Mouse (Mus musculus): Measurements from ENCODE around the gene Map2.

The Map2 gene

GRCm38 (mm10) chr1:66175041-66175665 is at the start of gene Map2:
TSS of gene Map2 (plus strand) at chr1:66175273.
- DNase-seq (ENCODE audit: low read depth): no peak

GRCm38 (mm10) chr1:66133014-66133413 is 42.1 kb upstream of the Map2 start:
- DNase-seq (ENCODE audit: low read depth): no peak

GRCm38 (mm10) chr1:66135324-66135723 is 39.7 kb upstream of the Map2 start:
- no peak for DNase-seq (ENCODE audit: low read depth)

GRCm38 (mm10) chr1:66140686-66141085 is 34.4 kb upstream of the Map2 start:
- DNase-seq (ENCODE audit: low read depth): no peak

GRCm38 (mm10) chr1:66145180-66145579 is 29.9 kb upstream of the Map2 start:
- no peak for DNase-seq (ENCODE audit: low read depth)

- no peak for DNase-seq (ENCODE audit: low read depth)
Measured at GRCm38 (mm10) chr1:66148825-66149514, 26.1 kb upstream of the Map2 start.

- peak; percentile 44 for DNase-seq (ENCODE audit: low read depth)
Measured at GRCm38 (mm10) chr1:66150806-66151205, 24.3 kb upstream of the Map2 start.

GRCm38 (mm10) chr1:66157135-66157534 is 17.9 kb upstream of the Map2 start:
- no peak for DNase-seq (ENCODE audit: low read depth)

- DNase-seq (ENCODE audit: low read depth): no peak
Measured at GRCm38 (mm10) chr1:66157589-66157988, 17.5 kb upstream of the Map2 start.

- no peak for DNase-seq (ENCODE audit: low read depth)
Measured at GRCm38 (mm10) chr1:66164648-66165047, 10.4 kb upstream of the Map2 start.

- DNase-seq (ENCODE audit: low read depth): peak; percentile 32
Measured at GRCm38 (mm10) chr1:66168722-66169121, 6.4 kb upstream of the Map2 start.

- no peak for DNase-seq (ENCODE audit: low read depth)
Measured at GRCm38 (mm10) chr1:66172127-66172526, 2.9 kb upstream of the Map2 start.

GRCm38 (mm10) chr1:66173630-66174029 is 1.4 kb upstream of the Map2 start:
- no peak for DNase-seq (ENCODE audit: low read depth)

- no peak for DNase-seq (ENCODE audit: low read depth)
Measured at GRCm38 (mm10) chr1:66176012-66176837, 1.2 kb downstream of the Map2 start.

GRCm38 (mm10) chr1:66176838-66177105 is 1.7 kb downstream of the Map2 start:
- no peak for DNase-seq (ENCODE audit: low read depth)

GRCm38 (mm10) chr1:66177489-66178170 is 2.6 kb downstream of the Map2 start:
- DNase-seq (ENCODE audit: low read depth): no peak

- no peak for DNase-seq (ENCODE audit: low read depth)
Measured at GRCm38 (mm10) chr1:66187016-66187681, 12.1 kb downstream of the Map2 start.

GRCm38 (mm10) chr1:66192401-66192800 is 17.3 kb downstream of the Map2 start:
- no peak for DNase-seq (ENCODE audit: low read depth)

GRCm38 (mm10) chr1:66192891-66193290 is 17.8 kb downstream of the Map2 start:
- no peak for DNase-seq (ENCODE audit: low read depth)

- DNase-seq (ENCODE audit: low read depth): no peak
Measured at GRCm38 (mm10) chr1:66195040-66195726, 20.1 kb downstream of the Map2 start.

- no peak for DNase-seq (ENCODE audit: low read depth)
Measured at GRCm38 (mm10) chr1:66196240-66196639, 21.2 kb downstream of the Map2 start.
